Mouse (Mus musculus) gonadal fat pad, adult 2 months (tissue): ENCODE data around the gene Il17c. TPM values are rescaled to one million over a fixed set of nuclear protein-coding genes. Genes with fewer than 3 reads are reported as not detected.

Experiments used
- DNase-seq: peaks from one replicate; pipeline ENCODE4 v3.0.0-alpha.2; 2012; ENCODE audit warnings: low read depth
- polyA plus RNA-seq: library from polyadenylated mRNA; depleted of rRNA; stranded (reverse); fragments of >200 nt; gene quantifications from 2 replicates; pipeline ENCODE4 v1.2.3, GENCODE M21; 2012; rRNA removed

Il17c gene
- 0.33 and 0.34 TPM in 2 replicates for polyA plus RNA-seq

DNA sequence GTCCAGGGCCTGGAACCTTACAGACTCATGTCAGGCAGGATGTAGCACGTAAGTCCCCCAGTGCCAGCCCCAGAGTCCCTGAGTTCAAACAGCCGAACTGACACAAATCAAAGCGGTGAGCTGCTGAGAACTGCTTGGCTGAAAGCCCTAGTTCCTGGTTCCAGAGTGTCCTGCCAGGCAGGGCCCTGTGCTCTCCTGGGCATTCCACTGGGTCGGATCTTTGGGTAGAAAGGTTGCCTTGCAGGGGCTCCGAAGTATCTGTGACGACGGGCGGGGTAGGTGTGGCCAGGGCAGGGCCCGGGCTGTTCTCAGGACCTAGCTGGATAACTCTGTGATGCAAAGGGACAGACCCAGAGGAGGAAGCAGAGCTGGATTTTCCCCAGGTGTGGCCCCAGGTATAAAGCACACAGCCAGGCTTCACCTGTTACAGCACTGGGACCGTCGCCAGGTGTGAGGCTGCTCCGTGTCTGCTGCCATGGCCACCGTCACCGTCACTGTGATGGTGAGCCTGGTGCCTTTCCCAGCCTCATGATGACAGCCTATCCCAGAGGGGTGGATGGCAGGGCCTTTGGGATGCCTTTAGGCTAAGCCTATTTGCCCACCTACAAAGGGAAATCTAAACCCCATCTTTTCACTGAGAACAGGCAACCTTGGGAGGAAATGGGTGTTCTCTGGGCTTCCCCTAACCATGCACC lies at the start of gene Il17c:
Gene Il17c, plus strand, starts transcription at position 645 of the 695 bp plus-strand sequence.
- no peak for DNase-seq

GRCm38 (mm10) chr8:122375320-122375719 lies 46.5 kb upstream of the Il17c start:
- DNase-seq: no peak

- DNase-seq: no peak
Observed at GRCm38 (mm10) chr8:122375751-122376364, 46.0 kb upstream of the Il17c start.

DNA sequence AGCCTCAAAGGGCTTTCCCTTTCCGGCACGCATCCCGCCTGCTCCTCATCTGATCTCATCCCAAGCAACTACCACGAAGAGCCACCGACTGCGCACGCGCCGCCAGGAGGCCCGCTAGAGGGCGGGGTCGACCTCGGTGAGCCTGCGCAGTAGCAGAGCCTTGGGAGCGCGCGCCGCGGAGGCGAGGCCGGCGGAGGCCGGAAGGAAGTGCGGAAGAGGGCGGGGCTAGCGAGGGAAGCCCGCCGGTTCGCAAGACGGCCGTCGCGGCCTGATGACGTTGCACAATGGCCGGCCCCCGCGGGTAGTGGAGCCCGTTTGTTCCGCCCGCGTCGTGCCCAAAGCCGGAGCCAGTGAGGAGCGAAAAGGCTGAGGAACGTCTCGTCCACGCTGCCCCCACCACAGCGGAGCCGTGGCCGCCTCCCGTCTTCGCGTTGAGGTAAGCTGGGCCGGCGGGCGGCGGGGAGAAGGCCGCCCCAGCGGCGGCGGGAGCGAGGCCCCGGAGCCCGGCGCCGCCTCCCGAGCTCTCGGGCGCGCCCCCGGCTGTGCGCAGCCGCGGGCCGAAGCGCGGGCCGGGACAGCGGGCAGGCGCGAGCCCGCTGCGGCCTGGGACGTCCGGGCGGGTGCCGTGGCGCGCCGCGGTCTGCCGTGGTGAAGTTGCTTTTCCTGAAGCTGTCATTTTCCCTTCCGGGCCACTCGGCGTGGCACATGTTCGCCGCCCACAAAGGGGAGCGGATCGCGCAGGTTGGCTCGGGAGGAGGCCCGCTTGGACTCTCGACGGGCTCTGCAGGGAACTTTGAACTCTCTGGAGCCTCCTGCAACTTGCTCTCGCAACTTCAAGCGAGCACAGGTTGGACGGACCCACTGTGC lies 45.2 kb upstream of the Il17c start, which contains the start of gene Zc3h18:
Gene Zc3h18, plus strand, starts transcription at position 245 of the 867 bp plus-strand sequence.
- DNase-seq: peak; percentile 49

DNA sequence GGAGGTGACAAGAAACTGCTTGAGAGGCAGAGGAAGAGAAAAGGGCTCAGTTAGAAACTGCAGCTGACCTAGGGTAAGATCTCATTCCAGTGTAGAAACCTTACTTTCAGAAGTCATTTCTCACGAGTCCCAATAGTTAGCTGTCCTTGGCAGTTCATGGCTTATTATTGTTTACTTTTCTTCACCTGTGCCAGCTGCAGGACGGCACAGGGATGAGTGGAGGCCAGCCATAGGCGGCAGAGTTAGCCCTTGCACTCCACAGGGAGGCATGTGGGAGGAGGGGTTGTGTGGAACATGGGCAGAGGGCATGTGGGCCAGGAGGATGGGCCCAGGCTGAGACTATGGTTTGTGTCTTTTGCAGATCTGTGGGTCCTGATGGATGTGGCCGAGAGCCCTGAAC lies 38.8 kb upstream of the Il17c start:
- no peak for DNase-seq

GRCm38 (mm10) chr8:122389357-122389756 lies 32.5 kb upstream of the Il17c start:
- no peak for DNase-seq

GRCm38 (mm10) chr8:122390758-122391157 lies 31.1 kb upstream of the Il17c start:
- DNase-seq: no peak

GRCm38 (mm10) chr8:122393717-122394116 lies 28.1 kb upstream of the Il17c start:
- no peak for DNase-seq

- no peak for DNase-seq
Observed at GRCm38 (mm10) chr8:122395291-122395690, 26.5 kb upstream of the Il17c start.

- DNase-seq: no peak
Observed at GRCm38 (mm10) chr8:122398186-122398585, 23.6 kb upstream of the Il17c start.

DNA sequence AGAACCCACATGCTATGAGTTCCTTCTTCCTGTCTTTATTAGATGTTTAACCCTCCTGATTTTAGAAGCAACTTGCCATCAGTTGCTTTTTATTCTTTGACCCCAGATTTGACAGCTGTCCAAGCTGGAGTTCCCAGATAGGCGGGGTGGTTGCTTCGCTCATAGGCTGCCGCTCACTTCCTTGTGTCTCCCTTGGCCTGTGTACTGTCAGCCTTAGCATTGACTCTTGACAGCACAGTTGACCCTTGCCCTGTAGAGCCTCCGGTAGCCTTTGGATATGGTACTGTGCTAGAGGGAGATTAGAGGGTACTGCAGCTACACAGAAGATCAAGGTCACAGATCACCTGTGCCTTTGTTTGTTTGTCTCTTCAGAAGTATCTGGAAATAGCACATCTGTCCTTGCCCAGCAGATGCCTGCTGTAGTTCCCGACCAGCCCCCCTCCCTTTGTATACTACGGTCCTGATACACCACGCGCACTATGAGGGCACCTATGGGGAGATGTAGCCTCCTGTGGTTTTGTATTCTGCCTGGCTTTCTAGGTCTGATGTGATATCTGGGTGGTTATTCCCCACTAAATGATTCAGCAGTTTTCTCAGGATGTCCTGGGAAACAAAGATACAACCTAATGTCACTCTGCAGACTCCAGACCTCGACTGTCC lies 16.5 kb upstream of the Il17c start:
- no peak for DNase-seq

DNA sequence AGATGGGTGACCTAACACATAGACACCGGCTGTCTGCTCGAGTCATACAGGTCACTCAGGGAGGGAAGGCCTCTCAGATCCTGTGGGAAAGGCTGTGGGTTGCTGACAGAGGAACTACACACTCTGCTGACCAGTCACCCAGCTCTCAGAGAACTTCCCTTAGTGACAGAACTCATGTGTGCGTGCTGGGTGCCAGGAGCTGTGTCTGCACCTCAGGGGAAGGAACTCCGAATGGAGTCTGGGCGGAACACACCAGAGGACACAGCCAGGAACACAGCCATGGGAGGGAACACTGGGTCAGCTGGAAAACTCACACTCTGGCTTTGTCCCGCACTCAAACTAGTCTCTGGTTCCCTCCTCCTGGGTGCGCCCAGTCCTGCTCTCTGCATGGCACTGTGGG lies 14.1 kb upstream of the Il17c start:
- DNase-seq: no peak

- DNase-seq: no peak
Observed at GRCm38 (mm10) chr8:122414311-122414710, 7.5 kb upstream of the Il17c start.

GRCm38 (mm10) chr8:122415554-122415953 lies 6.3 kb upstream of the Il17c start:
- no peak for DNase-seq

- no peak for DNase-seq
Observed at GRCm38 (mm10) chr8:122419881-122420555, 1.8 kb upstream of the Il17c start.

DNA sequence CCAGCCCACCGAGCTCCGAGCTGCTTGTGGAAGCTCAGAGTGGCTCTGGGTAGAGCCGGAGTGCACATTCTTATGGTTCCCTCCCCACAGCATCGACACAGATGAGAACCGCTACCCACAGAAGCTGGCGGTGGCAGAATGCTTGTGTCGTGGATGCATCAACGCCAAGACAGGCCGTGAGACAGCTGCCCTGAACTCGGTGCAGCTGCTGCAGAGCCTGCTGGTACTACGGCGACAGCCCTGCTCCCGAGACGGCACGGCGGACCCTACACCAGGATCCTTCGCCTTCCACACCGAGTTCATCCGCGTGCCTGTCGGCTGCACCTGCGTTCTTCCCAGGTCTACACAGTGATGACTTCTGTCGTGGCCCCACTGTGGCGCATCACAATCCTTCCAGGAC lies 1.4 kb downstream of the Il17c start:
- no peak for DNase-seq

GRCm38 (mm10) chr8:122423659-122424058 lies 1.8 kb downstream of the Il17c start:
- no peak for DNase-seq

- no peak for DNase-seq
Observed at GRCm38 (mm10) chr8:122426145-122426544, 4.3 kb downstream of the Il17c start.

GRCm38 (mm10) chr8:122427607-122428006 lies 5.8 kb downstream of the Il17c start:
- DNase-seq: no peak

DNA sequence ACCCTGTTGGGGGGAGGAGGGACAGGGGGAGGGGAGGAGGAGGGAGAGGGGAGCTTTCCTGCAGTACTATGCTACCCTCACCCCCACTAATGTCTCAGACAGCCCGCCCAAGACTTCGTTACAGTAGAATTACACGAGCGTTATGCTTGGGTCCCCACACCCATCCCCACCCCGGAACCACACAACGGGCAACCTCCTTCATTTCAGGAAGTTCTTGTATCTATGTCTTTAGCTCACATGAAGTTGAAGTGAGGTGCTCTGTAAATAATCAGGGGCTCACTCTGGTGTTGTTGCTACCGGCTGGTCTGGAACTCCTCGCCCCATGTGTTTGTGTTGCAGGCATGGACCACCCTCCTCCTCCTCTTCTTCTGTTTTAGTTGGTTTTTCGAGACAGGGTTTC lies 6.3 kb downstream of the Il17c start:
- DNase-seq: no peak

GRCm38 (mm10) chr8:122430058-122430636 lies 8.3 kb downstream of the Il17c start:
- DNase-seq: no peak
